Mouse (Mus musculus) G1E (cell line): ENCODE measurements around the gene 2410131K14Rik.

Experiments used
- CTCF ChIP-seq: IDR thresholded peaks from 2 replicates; pipeline ENCODE4 v1.5.1; 2012; ENCODE audit warnings: low read depth, low read length, inconsistent platforms, mixed read lengths
- GATA1 ChIP-seq: IDR thresholded peaks from 2 replicates; pipeline ENCODE4 v1.6.1; 2012; ENCODE audit warnings: borderline replicate concordance, low read length, inconsistent platforms, mixed read lengths
- GATA2 ChIP-seq: IDR thresholded peaks from 2 replicates; pipeline ENCODE4 v1.6.1; 2012; ENCODE audit warnings: low read depth, low read length, inconsistent platforms, borderline replicate concordance
- POLR2AphosphoS5 ChIP-seq: IDR thresholded peaks from 2 replicates; pipeline ENCODE4 v1.6.1; 2012; ENCODE audit warnings: low read depth, low read length, inconsistent platforms; ENCODE audit not compliant: insufficient replicate concordance
- TAL1 ChIP-seq: conservative IDR thresholded peaks from 2 replicates; pipeline ENCODE4 v1.6.1; 2012; ENCODE audit warnings: low read depth, low read length, inconsistent platforms, mixed read lengths

DNA sequence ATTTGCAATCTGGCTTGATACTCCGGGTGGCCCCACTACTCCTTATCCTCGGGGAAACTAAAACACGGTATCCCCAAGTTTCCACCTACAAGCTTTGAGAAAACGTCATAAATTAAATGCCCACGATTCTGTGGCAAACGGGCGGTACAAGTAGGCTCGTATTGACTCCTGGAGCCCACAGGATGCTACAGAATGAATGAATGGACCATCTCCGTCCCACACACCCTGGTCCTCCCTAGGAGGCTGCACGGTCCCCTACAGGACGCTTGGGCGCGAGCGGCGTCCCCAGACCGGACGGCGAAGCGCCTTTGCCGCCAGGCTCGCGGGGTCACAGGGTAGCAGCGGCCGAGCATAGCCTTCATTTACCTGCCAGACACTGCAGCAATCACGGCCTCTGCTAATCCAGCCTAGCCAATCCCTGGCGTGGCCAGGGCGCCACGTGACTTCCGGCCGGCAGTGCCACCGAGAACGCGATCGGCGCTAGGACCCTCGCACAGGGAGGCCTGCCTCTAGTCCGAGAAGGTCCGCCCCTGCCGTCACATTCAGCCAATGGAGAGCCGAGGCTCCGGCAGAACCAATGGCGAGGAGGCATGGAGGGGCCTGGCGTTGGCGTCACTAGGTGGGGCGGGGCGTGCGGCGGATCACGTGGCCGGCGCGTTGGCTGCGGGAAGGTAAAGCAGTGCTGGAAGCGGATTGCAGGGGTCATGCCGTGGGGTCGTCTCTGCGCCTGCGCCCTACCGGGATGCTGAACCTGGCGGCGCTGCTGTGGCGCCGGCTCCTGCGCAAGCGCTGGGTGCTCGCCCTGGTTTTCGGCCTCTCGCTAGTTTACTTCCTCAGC is at the start of gene 2410131K14Rik, which contains the start of gene Rnft2:
- TF ChIP-seq GATA1 (no peak), TAL1 (no peak), CTCF (no peak), GATA2 (no peak), POLR2AphosphoS5 (no peak)
